Mouse (Mus musculus): Measurements from ENCODE around the gene Myzap. TPM values are rescaled to one million over a fixed set of nuclear protein-coding genes. Genes with fewer than 3 reads are reported as not detected.
"Not testable (repeated sequence)": the region's sequence is repeated elsewhere in the genome, so short reads cannot be mapped to it uniquely, and the experiment has no call there.

The Myzap gene
- polyA plus RNA-seq, 1 experiment from 2014 or later: 12.0 TPM

GRCm38 (mm10) chr9:71621968-71622367, 29.8 kb upstream of the Myzap start:
- H3K4me1 ChIP-seq (replicated peaks; ENCODE audit: control insufficient read depth, insufficient read depth, low read length): no peaks in the 10 kb centered on the region
- H3K36me3 ChIP-seq (ENCODE audit: control insufficient read depth, insufficient read depth): no peaks in the 10 kb centered on the region
- no peak overlapping the region for H3K4me3 ChIP-seq (ENCODE audit: low read depth, low read length)
- H3K9ac ChIP-seq (ENCODE audit: low read depth, low read length): no peak overlapping the region
- no peaks in the 10 kb centered on the region for H3K9me3 ChIP-seq (ENCODE audit: control insufficient read depth)
- 77% methylated on average over 4 of the region's 4 CpGs for WGBS
- H3K27me3 ChIP-seq (replicated peaks; ENCODE audit: control insufficient read depth, insufficient read depth, low read length): no peaks in the 10 kb centered on the region
- TF ChIP-seq CTCF (IDR thresholded peaks at IDR 0.05; ENCODE audit: low read depth): no peak
- no peak for ATAC-seq
- H3K4me2 ChIP-seq (replicated peaks; ENCODE audit: low read depth): no peak overlapping the region
- H3K27ac ChIP-seq (ENCODE audit: low read depth, low read length): no peak overlapping the region

DNA sequence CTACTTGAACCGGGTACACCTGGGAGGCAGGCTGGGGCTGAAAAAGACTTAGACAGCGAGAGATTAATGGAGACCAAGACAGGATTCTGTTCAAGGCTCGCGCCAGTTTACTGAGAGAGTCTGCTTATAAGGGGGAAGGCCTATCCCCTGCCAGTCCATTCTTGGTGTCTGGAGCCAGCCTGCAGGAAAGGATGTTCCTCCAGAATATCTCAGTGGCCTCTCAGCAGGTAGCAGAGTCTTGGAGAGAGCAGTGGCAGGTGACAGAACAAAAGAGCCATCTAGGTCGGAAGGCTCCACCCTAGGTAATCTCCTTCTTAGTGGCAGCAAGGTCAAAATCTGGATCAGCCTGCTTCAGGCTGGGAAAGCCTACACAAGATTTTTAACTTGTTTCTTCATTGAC, 28.0 kb upstream of the Myzap start:
- ATAC-seq; H3K36me3 ChIP-seq (ENCODE audit: control insufficient read depth, insufficient read depth); H3K27me3 ChIP-seq (replicated peaks; ENCODE audit: control insufficient read depth, insufficient read depth, low read length); H3K4me3 ChIP-seq (ENCODE audit: low read depth, low read length); H3K9ac ChIP-seq (ENCODE audit: low read depth, low read length); H3K4me2 ChIP-seq (replicated peaks; ENCODE audit: low read depth); H3K27ac ChIP-seq (ENCODE audit: low read depth, low read length); H3K4me1 ChIP-seq (replicated peaks; ENCODE audit: control insufficient read depth, insufficient read depth, low read length); H3K9me3 ChIP-seq (ENCODE audit: control insufficient read depth): not testable (repeated sequence)
- WGBS: 82% methylated on average over 5 of the region's 5 CpGs

- H3K36me3 ChIP-seq (ENCODE audit: control insufficient read depth, insufficient read depth): no peaks in the 10 kb centered on the region
- H3K4me2 ChIP-seq (replicated peaks; ENCODE audit: low read depth): no peak overlapping the region
- H3K9ac ChIP-seq (ENCODE audit: low read depth, low read length): no peak overlapping the region
- H3K27me3 ChIP-seq (replicated peaks; ENCODE audit: control insufficient read depth, insufficient read depth, low read length): no peaks in the 10 kb centered on the region
- ATAC-seq: no peak
- no peaks in the 10 kb centered on the region for H3K4me1 ChIP-seq (replicated peaks; ENCODE audit: control insufficient read depth, insufficient read depth, low read length)
- TF ChIP-seq CTCF (IDR thresholded peaks at IDR 0.05; ENCODE audit: low read depth): peak; percentile 80
- no peak overlapping the region for H3K4me3 ChIP-seq (ENCODE audit: low read depth, low read length)
- no peaks in the 10 kb centered on the region for H3K9me3 ChIP-seq (ENCODE audit: control insufficient read depth)
- H3K27ac ChIP-seq (ENCODE audit: low read depth, low read length): no peak overlapping the region
- 57% methylated on average over 8 of the region's 8 CpGs for WGBS
Measured at GRCm38 (mm10) chr9:71617363-71617762, 25.2 kb upstream of the Myzap start.

- Histone ChIP-seq H3K4me2 (replicated peaks; ENCODE audit: low read depth) (no peak overlapping the region), H3K4me1 (replicated peaks; ENCODE audit: control insufficient read depth, insufficient read depth, low read length) (no peaks in the 10 kb centered on the region), H3K9ac (ENCODE audit: low read depth, low read length) (no peak overlapping the region), H3K36me3 (ENCODE audit: control insufficient read depth, insufficient read depth) (no peaks in the 10 kb centered on the region), H3K9me3 (ENCODE audit: control insufficient read depth) (no peaks in the 10 kb centered on the region), H3K27me3 (replicated peaks; ENCODE audit: control insufficient read depth, insufficient read depth, low read length) (no peaks in the 10 kb centered on the region), H3K27ac (ENCODE audit: low read depth, low read length) (no peak overlapping the region), H3K4me3 (ENCODE audit: low read depth, low read length) (no peak overlapping the region)
- ATAC-seq: no peak
- peak; percentile 98 for TF ChIP-seq CTCF (IDR thresholded peaks at IDR 0.05; ENCODE audit: low read depth)
- 10% methylated on average over 3 of the region's 3 CpGs for WGBS
Measured at GRCm38 (mm10) chr9:71616185-71616584, 24.0 kb upstream of the Myzap start.

- H3K36me3 ChIP-seq (ENCODE audit: control insufficient read depth, insufficient read depth): no peaks in the 10 kb centered on the region
- H3K4me3 ChIP-seq (ENCODE audit: low read depth, low read length): no peak overlapping the region
- TF ChIP-seq CTCF (IDR thresholded peaks at IDR 0.05; ENCODE audit: low read depth): peak; percentile 85
- 29% methylated on average over 2 of the region's 2 CpGs for WGBS
- no peak overlapping the region for H3K9ac ChIP-seq (ENCODE audit: low read depth, low read length)
- no peak for ATAC-seq
- H3K9me3 ChIP-seq (ENCODE audit: control insufficient read depth): no peaks in the 10 kb centered on the region
- H3K27me3 ChIP-seq (replicated peaks; ENCODE audit: control insufficient read depth, insufficient read depth, low read length): no peaks in the 10 kb centered on the region
- H3K27ac ChIP-seq (ENCODE audit: low read depth, low read length): no peak overlapping the region
- no peak overlapping the region for H3K4me2 ChIP-seq (replicated peaks; ENCODE audit: low read depth)
- H3K4me1 ChIP-seq (replicated peaks; ENCODE audit: control insufficient read depth, insufficient read depth, low read length): no peaks in the 10 kb centered on the region
Measured at GRCm38 (mm10) chr9:71614643-71615042, 22.5 kb upstream of the Myzap start.

GRCm38 (mm10) chr9:71612981-71613380, 20.8 kb upstream of the Myzap start:
- H3K9ac ChIP-seq (ENCODE audit: low read depth, low read length): no peak overlapping the region
- no peaks in the 10 kb centered on the region for H3K4me1 ChIP-seq (replicated peaks; ENCODE audit: control insufficient read depth, insufficient read depth, low read length)
- 89% methylated on average over 6 of the region's 6 CpGs for WGBS
- H3K27me3 ChIP-seq (replicated peaks; ENCODE audit: control insufficient read depth, insufficient read depth, low read length): no peaks in the 10 kb centered on the region
- no peak overlapping the region for H3K4me2 ChIP-seq (replicated peaks; ENCODE audit: low read depth)
- no peaks in the 10 kb centered on the region for H3K36me3 ChIP-seq (ENCODE audit: control insufficient read depth, insufficient read depth)
- H3K4me3 ChIP-seq (ENCODE audit: low read depth, low read length): no peak overlapping the region
- ATAC-seq: no peak
- TF ChIP-seq CTCF (IDR thresholded peaks at IDR 0.05; ENCODE audit: low read depth): peak; percentile 91
- no peaks in the 10 kb centered on the region for H3K9me3 ChIP-seq (ENCODE audit: control insufficient read depth)
- H3K27ac ChIP-seq (ENCODE audit: low read depth, low read length): no peak overlapping the region

DNA sequence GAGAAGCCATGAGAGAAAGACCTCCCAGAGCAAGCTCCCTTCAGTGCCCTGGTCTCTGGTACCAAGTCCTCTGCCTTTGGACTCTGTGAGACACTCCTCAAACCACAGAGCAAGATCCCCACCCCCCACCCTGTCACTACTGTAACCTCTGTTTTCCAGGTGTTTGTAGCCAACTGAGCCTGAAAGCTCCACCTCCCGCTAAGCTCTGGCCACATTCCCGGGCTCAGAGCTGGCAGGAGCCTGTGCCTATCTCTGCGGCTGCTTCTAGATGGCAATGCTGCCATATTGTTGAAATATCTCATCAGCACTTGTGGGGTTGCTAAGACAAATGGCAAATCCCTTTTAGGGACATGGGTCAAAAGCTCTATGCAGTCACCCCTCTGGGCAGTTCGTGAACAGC, 19.7 kb upstream of the Myzap start:
- H3K36me3 ChIP-seq (ENCODE audit: control insufficient read depth, insufficient read depth): no peaks in the 10 kb centered on the region
- H3K4me1 ChIP-seq (replicated peaks; ENCODE audit: control insufficient read depth, insufficient read depth, low read length): no peaks in the 10 kb centered on the region
- H3K4me2 ChIP-seq (replicated peaks; ENCODE audit: low read depth): no peak overlapping the region
- H3K9ac ChIP-seq (ENCODE audit: low read depth, low read length): no peak overlapping the region
- H3K27ac ChIP-seq (ENCODE audit: low read depth, low read length): no peak overlapping the region
- TF ChIP-seq CTCF (IDR thresholded peaks at IDR 0.05; ENCODE audit: low read depth): no peak
- H3K27me3 ChIP-seq (replicated peaks; ENCODE audit: control insufficient read depth, insufficient read depth, low read length): no peaks in the 10 kb centered on the region
- no peak for ATAC-seq
- H3K4me3 ChIP-seq (ENCODE audit: low read depth, low read length): no peak overlapping the region
- H3K9me3 ChIP-seq (ENCODE audit: control insufficient read depth): no peaks in the 10 kb centered on the region
- WGBS: 76% methylated on average over 4 of the region's 4 CpGs

All from intestine, postnatal 0 days (tissue).